In genomic region chr5:84414931-84415431, GRCm38 (mm10) we compare ENCODE assay signal across 9 mouse cellular contexts. TPM values are rescaled to one million over a fixed set of nuclear protein-coding genes. Genes with fewer than 3 reads are reported as not detected.
A peak's percentile ranks its signal among the peaks of the same experiment; 100 is the strongest.
DNase-seq lines count a peak whose midpoint lies in the region; ATAC-seq lines count a peak whose summit lies in the region.
"Had no signal": no experiment of that assay in that cellular context is flagged by ENCODE, and none has a peak within 500 bp of the region (broad histone marks: within the 10 kb centered on the region; RNA-seq: fewer than 3 reads in every experiment).

No protein-coding gene starts in this region.

- no peaks in the 10 kb centered on the region for H3K36me3 ChIP-seq in forebrain, embryonic 16.5 days (ENCODE audit: control insufficient read depth, insufficient read depth)

- H3K4me2 ChIP-seq in forebrain, embryonic 16.5 days (ENCODE audit: low read length): peak overlapping the region; percentile 81

- H3K9me3 ChIP-seq in forebrain, embryonic 16.5 days (ENCODE audit: control insufficient read depth, low read length): no peaks in the 10 kb centered on the region

- peaks cover 18% of the 10 kb centered on the region for H3K4me1 ChIP-seq in forebrain, embryonic 16.5 days (replicated peaks; ENCODE audit: control insufficient read depth, insufficient read depth, low read length)

- peak overlapping the region; percentile 97 for H3K9ac ChIP-seq in forebrain, embryonic 16.5 days (replicated peaks; ENCODE audit: low read depth, low read length)

- peak overlapping the region; percentile 94 for H3K27ac ChIP-seq in forebrain, embryonic 16.5 days (ENCODE audit: low read length)

- peak; percentile 26 to 36 for DNase-seq in cerebellum, postnatal 25 days
- no peak for DNase-seq in cerebellum, adult 9-11 months
- DNase-seq in left cerebral cortex, postnatal 10 days (ENCODE audit: extremely low spot score in 1 of 2, low spot score in 2 of 2): peak; percentile 38 to 45
- peak; percentile 61 for DNase-seq in retina, postnatal 1 day
- DNase-seq in T-cell, adult 2 months (ENCODE audit: low spot score): no peak
- no peak for DNase-seq in heart, adult 11 months
- DNase-seq in thymus, postnatal 0 days (ENCODE audit: low spot score): no peak

- ATAC-seq in forebrain, embryonic 16.5 days: peak; percentile 39
- ATAC-seq: lung, postnatal 0 days had no signal

- intact Hi-C loops in left cerebral cortex, postnatal 10 days (cut with DNase I): loop anchor here (10.0 kb wide), 1 partner anchor 130 kb away; no protein-coding TSS in a partner anchor

- 1% methylated on average over 8 of the region's 8 CpGs for WGBS in forebrain, embryonic 16.5 days

- no peaks in the 10 kb centered on the region for H3K27me3 ChIP-seq in forebrain, embryonic 16.5 days (replicated peaks; ENCODE audit: control insufficient read depth, insufficient read depth, low read length)

- peak overlapping the region; percentile 98 for H3K4me3 ChIP-seq in forebrain, embryonic 16.5 days (replicated peaks; ENCODE audit: low read length)

RNA-seq across cellular contexts. Expression of gene Epha5, which starts 2.2 kb away (rescaled TPM):
- 139 and 140 TPM in 2 replicates for polyA plus RNA-seq in forebrain, embryonic 16.5 days (2015; fragmentation: Nextera tagmentation; extraction: Ambion mirVana)
- total RNA-seq in left cerebral cortex, postnatal 10 days (2021): 100 to 1,000 TPM; 175 to 179 TPM
- 0.17 and 0.39 TPM in 2 replicates for polyA plus RNA-seq in thymus, postnatal 0 days (2015; fragmentation: Nextera tagmentation; extraction: Ambion mirVana)

Comparison
In these comparisons a context has a peak if more than half of its experiments do, and no peak if none do; other contexts are left out.
1. DNase-seq: peak in cerebellum, postnatal 25 days (2 of 2), left cerebral cortex, postnatal 10 days (2 of 2) and retina, postnatal 1 day (single experiment); none in cerebellum, adult 9-11 months (single experiment), T-cell, adult 2 months (single experiment), heart, adult 11 months (single experiment) and thymus, postnatal 0 days (single experiment).
2. RNA of gene Epha5, which starts 2.2 kb away (polyA plus RNA-seq): 139 to 140 TPM in forebrain, embryonic 16.5 days; 0.17 to 0.39 TPM in thymus, postnatal 0 days; every median in the first group is over 100 times any median in the second.